Comparison of ENCODE assay signal across 8 mouse cellular contexts in the genomic region with DNA sequence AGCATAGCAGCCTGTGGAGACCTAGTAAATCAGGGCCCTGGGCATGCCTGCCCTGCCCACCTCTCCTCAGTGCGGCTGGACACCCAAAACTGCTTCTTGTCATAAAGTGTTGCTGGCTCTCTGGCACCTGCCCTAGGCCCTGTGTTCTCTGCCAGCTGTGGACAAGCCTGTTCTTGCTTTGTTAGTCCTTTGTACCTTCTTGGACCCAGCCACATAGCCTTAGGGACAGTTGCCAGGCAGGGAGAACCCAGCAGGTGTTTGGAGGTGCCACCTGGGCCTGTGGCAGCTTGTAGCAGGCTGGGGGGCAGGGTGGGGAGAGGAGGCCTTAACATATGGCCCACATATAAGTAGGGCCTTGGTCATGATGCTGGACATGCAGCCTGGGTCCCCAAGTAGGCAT.
DNase-seq lines count a peak whose midpoint lies in the region; ATAC-seq lines count a peak whose summit lies in the region.
"Had no signal": no experiment of that assay in that cellular context is flagged by ENCODE, and none has a peak within 500 bp of the region (broad histone marks: within the 10 kb centered on the region; RNA-seq: fewer than 3 reads in every experiment).

No protein-coding gene starts in this region.

- H3K27me3 ChIP-seq in lung, embryonic 15.5 days, result no peaks in the 10 kb centered on the region
- no peaks in the 10 kb centered on the region for H3K27me3 ChIP-seq in forebrain, embryonic 14.5 days (replicated peaks; ENCODE audit: control insufficient read depth, insufficient read depth, low read length)
- peaks cover 13% of the 10 kb centered on the region; the same call in 1 of the 2 replicates for H3K27me3 ChIP-seq in limb, embryonic 12.5 days
- H3K27me3 ChIP-seq in stomach, embryonic 16.5 days (ENCODE audit: control insufficient read depth, insufficient read depth, low read length), result no peaks in the 10 kb centered on the region
- H3K27me3 ChIP-seq: Patski had no signal

- no peak for DNase-seq in lung, postnatal 36 days
- no peak for DNase-seq in forebrain, embryonic 14.5 days (ENCODE audit: low spot score)
- DNase-seq in layer of hippocampus, postnatal 25 days (ENCODE audit: extremely low spot score in 1 of 2, low spot score in 1 of 2), result no peak
- DNase-seq in frontal cortex, postnatal 14 days (ENCODE audit: low spot score in 2 of 2), result no peak

- peaks cover 71% of the 10 kb centered on the region for H3K4me1 ChIP-seq in lung, embryonic 15.5 days
- peaks cover 48% of the 10 kb centered on the region for H3K4me1 ChIP-seq in forebrain, embryonic 14.5 days (ENCODE audit: control insufficient read depth, insufficient read depth, low read length)
- peaks cover 69% of the 10 kb centered on the region for H3K4me1 ChIP-seq in limb, embryonic 12.5 days (replicated peaks)
- peaks cover 54% of the 10 kb centered on the region for H3K4me1 ChIP-seq in stomach, embryonic 16.5 days (ENCODE audit: control insufficient read depth, insufficient read depth, low read length)

- 50% methylated on average over 1 of the region's 1 CpGs for WGBS in lung, embryonic 15.5 days
- 61% methylated on average over 1 of the region's 1 CpGs for WGBS in forebrain, embryonic 14.5 days
- 24% methylated on average over 1 of the region's 1 CpGs for WGBS in limb, embryonic 12.5 days
- 57% methylated on average over 1 of the region's 1 CpGs for WGBS in stomach, embryonic 16.5 days

- H3K27ac ChIP-seq in lung, embryonic 15.5 days, result peak overlapping the region; percentile 41
- peak overlapping the region; percentile 65 for H3K27ac ChIP-seq in forebrain, embryonic 14.5 days (ENCODE audit: low read depth, low read length)
- peak overlapping the region; percentile 47 for H3K27ac ChIP-seq in limb, embryonic 12.5 days
- H3K27ac ChIP-seq in stomach, embryonic 16.5 days (ENCODE audit: low read length), result peak overlapping the region; percentile 72

- H3K36me3 ChIP-seq in lung, embryonic 15.5 days, result no peaks in the 10 kb centered on the region
- no peaks in the 10 kb centered on the region for H3K36me3 ChIP-seq in forebrain, embryonic 14.5 days (ENCODE audit: control insufficient read depth, insufficient read depth, low read length)
- no peaks in the 10 kb centered on the region for H3K36me3 ChIP-seq in limb, embryonic 12.5 days
- no peaks in the 10 kb centered on the region for H3K36me3 ChIP-seq in stomach, embryonic 16.5 days (ENCODE audit: control insufficient read depth, insufficient read depth, low read length)

- ATAC-seq in lung, embryonic 15.5 days (ENCODE audit: borderline replicate concordance, extremely low read depth, low FRiP score, low TSS enrichment), result no peak
- no peak for ATAC-seq in forebrain, embryonic 14.5 days
- ATAC-seq in limb, embryonic 12.5 days (ENCODE audit: insufficient number of reproducible peaks, insufficient read depth, low FRiP score, low TSS enrichment, low read depth), result no peak
- no peak for ATAC-seq in stomach, embryonic 16.5 days (ENCODE audit: insufficient read depth, low FRiP score)

- no peaks in the 10 kb centered on the region for H3K9me3 ChIP-seq in lung, embryonic 15.5 days
- H3K9me3 ChIP-seq in forebrain, embryonic 14.5 days (replicated peaks; ENCODE audit: control insufficient read depth, low read length), result no peaks in the 10 kb centered on the region
- H3K9me3 ChIP-seq in limb, embryonic 12.5 days, result no peaks in the 10 kb centered on the region
- no peaks in the 10 kb centered on the region for H3K9me3 ChIP-seq in stomach, embryonic 16.5 days (replicated peaks; ENCODE audit: control insufficient read depth, low read length)

- H3K4me3 ChIP-seq in lung, embryonic 15.5 days, result no peak overlapping the region
- H3K4me3 ChIP-seq in forebrain, embryonic 14.5 days (ENCODE audit: low read depth, low read length), result no peak overlapping the region
- no peak overlapping the region for H3K4me3 ChIP-seq in limb, embryonic 12.5 days (replicated peaks)
- H3K4me3 ChIP-seq in stomach, embryonic 16.5 days (replicated peaks; ENCODE audit: low read length), result no peak overlapping the region

- no peak overlapping the region for H3K9ac ChIP-seq in lung, embryonic 15.5 days
- no peak overlapping the region; the same call in 1 of the 2 replicates for H3K9ac ChIP-seq in forebrain, embryonic 14.5 days (ENCODE audit: low read length)
- H3K9ac ChIP-seq in limb, embryonic 12.5 days (replicated peaks), result no peak overlapping the region
- peak overlapping the region; percentile 48; the same call in 1 of the 2 replicates for H3K9ac ChIP-seq in stomach, embryonic 16.5 days (ENCODE audit: low read length)

- H3K4me2 ChIP-seq in lung, embryonic 15.5 days, result no peak overlapping the region
- H3K4me2 ChIP-seq in forebrain, embryonic 14.5 days (ENCODE audit: low read length), result no peak overlapping the region
- H3K4me2 ChIP-seq in limb, embryonic 12.5 days, result no peak overlapping the region
- no peak overlapping the region for H3K4me2 ChIP-seq in stomach, embryonic 16.5 days (ENCODE audit: low read depth, low read length)
